Mouse (Mus musculus): ENCODE measurements around the gene Bod1l. TPM values are rescaled to one million over a fixed set of nuclear protein-coding genes. Genes with fewer than 3 reads are reported as not detected.

The Bod1l gene
- polyA plus RNA-seq, 1 experiment from 2014 or later: 7.8 TPM

DNA sequence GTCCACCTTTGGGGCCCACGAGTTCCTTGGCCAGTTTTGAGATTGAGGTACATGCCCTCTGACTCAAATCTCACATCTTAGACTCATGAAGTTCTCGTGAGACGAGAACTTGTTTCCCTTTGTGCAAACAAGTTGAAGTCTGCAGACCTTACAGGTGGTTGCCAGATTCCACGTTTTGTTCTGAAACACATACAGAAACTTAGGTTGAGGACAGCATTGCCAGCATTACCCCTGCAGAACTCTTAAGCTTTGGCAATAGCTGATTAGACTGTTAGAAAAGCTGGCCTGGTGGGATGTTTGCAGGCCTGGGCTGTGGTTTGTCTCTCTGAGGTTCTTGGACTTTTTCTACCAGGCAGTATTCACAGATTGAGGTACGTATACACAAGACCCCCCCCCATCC, 86.8 kb downstream of the Bod1l start:
- ATAC-seq: no peak
- TF ChIP-seq CTCF (IDR thresholded peaks at IDR 0.05; ENCODE audit: low read depth) (no peak), EP300 (IDR thresholded peaks at IDR 0.05; ENCODE audit: low read depth) (no peak)
- Histone ChIP-seq H3K4me1 (ENCODE audit: insufficient read depth) (0 out of 2 replicates have a peak, but pooled peaks cover 5% of the 10 kb centered on the region), H3K4me3 (ENCODE audit: low read depth, low read length) (no peak overlapping the region), H3K9me3 (ENCODE audit: low read length) (no peaks in the 10 kb centered on the region), H3K4me2 (ENCODE audit: low read depth, low read length) (no peak overlapping the region), H3K27me3 (ENCODE audit: insufficient read depth, low read length) (peaks cover 90% of the 10 kb centered on the region), H3K36me3 (replicated peaks; ENCODE audit: insufficient read depth, low read length) (no peaks in the 10 kb centered on the region), H3K9ac (replicated peaks) (no peak overlapping the region), H3K27ac (ENCODE audit: low read depth) (no peak overlapping the region)
- WGBS (ENCODE audit: insufficient replicate concordance): 10% methylated on average over 5 of the region's 5 CpGs
- DNase-seq: no peak

DNA sequence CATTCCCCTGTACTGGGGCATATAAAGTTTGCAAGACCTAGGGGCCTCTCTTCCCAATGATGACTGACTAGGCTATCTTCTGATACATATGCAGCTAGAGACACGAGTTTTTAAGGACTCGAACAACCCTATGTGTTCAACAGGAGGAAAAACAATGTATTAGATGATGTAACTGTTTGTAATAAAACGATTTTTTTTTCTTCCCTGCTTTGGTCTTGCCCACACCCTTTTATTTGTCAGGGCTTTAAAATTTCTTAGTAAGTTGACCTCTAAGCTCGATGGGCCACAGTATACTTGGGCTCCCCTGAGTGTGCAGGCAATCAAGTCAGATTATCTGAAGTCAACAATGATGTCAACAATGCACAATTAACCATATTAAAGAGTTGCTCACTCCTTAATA, 87.7 kb downstream of the Bod1l start:
- Histone ChIP-seq H3K4me1 (ENCODE audit: insufficient read depth) (no peaks in the 10 kb centered on the region), H3K36me3 (replicated peaks; ENCODE audit: insufficient read depth, low read length) (no peaks in the 10 kb centered on the region), H3K27me3 (ENCODE audit: insufficient read depth, low read length) (peaks cover 88% of the 10 kb centered on the region), H3K9ac (replicated peaks) (no peak overlapping the region), H3K9me3 (ENCODE audit: low read length) (no peaks in the 10 kb centered on the region), H3K4me2 (ENCODE audit: low read depth, low read length) (no peak overlapping the region), H3K4me3 (ENCODE audit: low read depth, low read length) (no peak overlapping the region), H3K27ac (ENCODE audit: low read depth) (no peak overlapping the region)
- TF ChIP-seq EP300 (IDR thresholded peaks at IDR 0.05; ENCODE audit: low read depth) (no peak), CTCF (IDR thresholded peaks at IDR 0.05; ENCODE audit: low read depth) (no peak)
- DNase-seq (no peak), ATAC-seq (no peak)
- WGBS (ENCODE audit: insufficient replicate concordance): 6% methylated on average over 4 of the region's 4 CpGs

DNA sequence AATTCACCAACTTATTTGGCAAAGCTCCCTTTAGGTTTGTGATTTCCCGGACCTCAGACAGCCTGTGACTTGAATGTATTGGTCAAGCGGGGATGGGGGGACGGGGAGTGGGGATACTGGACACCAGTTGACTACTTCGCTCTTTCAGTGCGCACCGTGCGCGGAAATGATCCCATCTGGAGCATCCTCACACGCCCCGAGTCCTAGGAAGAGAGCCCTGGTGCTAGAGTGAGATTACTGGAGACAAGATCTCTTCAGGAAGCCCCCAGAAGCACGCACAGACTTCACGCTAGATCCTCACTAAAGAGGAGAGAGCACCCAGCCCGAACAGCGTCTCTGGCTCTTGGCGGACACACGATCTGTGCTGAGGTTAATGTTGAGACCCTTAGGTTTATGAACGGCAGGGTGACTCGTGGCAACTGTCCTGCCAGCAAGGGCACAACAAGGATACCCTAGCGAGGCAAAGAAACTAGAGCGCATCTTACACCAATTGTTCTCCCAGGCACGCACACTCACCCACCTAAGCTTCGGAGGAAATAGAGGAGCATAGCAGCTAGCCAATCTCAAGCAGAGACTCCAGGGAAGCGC, 88.6 kb downstream of the Bod1l start:
- ATAC-seq (no peak), DNase-seq (no peak)
- Histone ChIP-seq H3K27ac (ENCODE audit: low read depth) (no peak overlapping the region), H3K36me3 (replicated peaks; ENCODE audit: insufficient read depth, low read length) (no peaks in the 10 kb centered on the region), H3K9me3 (ENCODE audit: low read length) (no peaks in the 10 kb centered on the region), H3K27me3 (ENCODE audit: insufficient read depth, low read length) (peaks cover 80% of the 10 kb centered on the region), H3K9ac (replicated peaks) (no peak overlapping the region), H3K4me2 (ENCODE audit: low read depth, low read length) (no peak overlapping the region), H3K4me3 (ENCODE audit: low read depth, low read length) (no peak overlapping the region), H3K4me1 (ENCODE audit: insufficient read depth) (no peaks in the 10 kb centered on the region)
- TF ChIP-seq CTCF (IDR thresholded peaks at IDR 0.05; ENCODE audit: low read depth) (no peak), EP300 (IDR thresholded peaks at IDR 0.05; ENCODE audit: low read depth) (no peak)
- 2% methylated on average over 23 of the region's 23 CpGs for WGBS (ENCODE audit: insufficient replicate concordance)

DNA sequence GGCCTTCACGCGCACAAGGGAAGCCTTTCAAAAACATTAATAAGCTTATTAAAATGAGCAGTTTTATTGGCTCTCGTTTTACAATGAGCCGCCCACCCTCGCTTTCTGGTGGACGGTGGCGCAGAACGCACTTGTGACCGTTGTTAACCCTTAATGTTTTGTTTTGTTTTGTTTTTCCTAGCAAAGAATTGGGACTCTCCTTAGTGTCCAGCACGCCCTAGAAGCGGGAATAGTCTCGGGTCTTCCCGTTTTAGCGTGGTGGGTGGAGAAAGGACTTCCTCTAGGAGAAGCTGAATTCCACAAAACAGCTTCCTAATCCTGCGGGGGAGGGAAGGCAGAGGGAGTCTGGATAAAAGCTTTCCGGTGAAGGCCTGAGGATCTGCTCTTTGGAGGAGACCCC, 89.3 kb downstream of the Bod1l start:
- 2% methylated on average over 16 of the region's 16 CpGs for WGBS (ENCODE audit: insufficient replicate concordance)
- no peak for DNase-seq
- Histone ChIP-seq H3K9ac (replicated peaks) (no peak overlapping the region), H3K36me3 (replicated peaks; ENCODE audit: insufficient read depth, low read length) (no peaks in the 10 kb centered on the region), H3K4me2 (ENCODE audit: low read depth, low read length) (peak overlapping the region; percentile 32), H3K4me1 (ENCODE audit: insufficient read depth) (no peaks in the 10 kb centered on the region), H3K4me3 (ENCODE audit: low read depth, low read length) (peak overlapping the region; percentile 15; the same call in 1 of the 2 replicates), H3K27ac (ENCODE audit: low read depth) (no peak overlapping the region), H3K27me3 (ENCODE audit: insufficient read depth, low read length) (peaks cover 73% of the 10 kb centered on the region), H3K9me3 (ENCODE audit: low read length) (no peaks in the 10 kb centered on the region)
- TF ChIP-seq CTCF (IDR thresholded peaks at IDR 0.05; ENCODE audit: low read depth) (no peak), EP300 (IDR thresholded peaks at IDR 0.05; ENCODE audit: low read depth) (no peak)
- ATAC-seq: no peak

GRCm38 (mm10) chr5:41754226-41754775, 89.8 kb downstream of the Bod1l start:
- Histone ChIP-seq H3K4me2 (ENCODE audit: low read depth, low read length) (peak overlapping the region; percentile 32; the same call in 1 of the 2 replicates), H3K4me3 (ENCODE audit: low read depth, low read length) (peak overlapping the region; percentile 15; the same call in 1 of the 2 replicates), H3K27ac (ENCODE audit: low read depth) (no peak overlapping the region), H3K36me3 (replicated peaks; ENCODE audit: insufficient read depth, low read length) (no peaks in the 10 kb centered on the region), H3K9ac (replicated peaks) (no peak overlapping the region), H3K9me3 (ENCODE audit: low read length) (no peaks in the 10 kb centered on the region), H3K4me1 (ENCODE audit: insufficient read depth) (no peaks in the 10 kb centered on the region), H3K27me3 (ENCODE audit: insufficient read depth, low read length) (peaks cover 68% of the 10 kb centered on the region)
- no peak for ATAC-seq
- DNase-seq: no peak
- TF ChIP-seq CTCF (IDR thresholded peaks at IDR 0.05; ENCODE audit: low read depth) (no peak), EP300 (IDR thresholded peaks at IDR 0.05; ENCODE audit: low read depth) (no peak)
- 3% methylated on average over 17 of the region's 17 CpGs for WGBS (ENCODE audit: insufficient replicate concordance)

GRCm38 (mm10) chr5:41752721-41753120, 91.4 kb downstream of the Bod1l start:
- no peak for TF ChIP-seq CTCF (IDR thresholded peaks at IDR 0.05; ENCODE audit: low read depth)
- no peak for TF ChIP-seq EP300 (IDR thresholded peaks at IDR 0.05; ENCODE audit: low read depth)
- Histone ChIP-seq H3K36me3 (replicated peaks; ENCODE audit: insufficient read depth, low read length) (no peaks in the 10 kb centered on the region), H3K4me1 (ENCODE audit: insufficient read depth) (no peaks in the 10 kb centered on the region), H3K9ac (replicated peaks) (no peak overlapping the region), H3K9me3 (ENCODE audit: low read length) (no peaks in the 10 kb centered on the region), H3K4me2 (ENCODE audit: low read depth, low read length) (no peak overlapping the region), H3K27me3 (ENCODE audit: insufficient read depth, low read length) (peaks cover 71% of the 10 kb centered on the region), H3K27ac (ENCODE audit: low read depth) (no peak overlapping the region), H3K4me3 (ENCODE audit: low read depth, low read length) (no peak overlapping the region)
- ATAC-seq (no peak), DNase-seq (no peak)
- WGBS (ENCODE audit: insufficient replicate concordance): 36% methylated on average over 4 of the region's 4 CpGs
